Mouse (Mus musculus) thymus, adult 2 months (tissue): ENCODE data around the gene Rasd1.
A peak's percentile ranks its signal among the peaks of the same experiment; 100 is the strongest.

ENCODE experiments used
- CTCF ChIP-seq: fragments of 200-500 bp; IDR thresholded peaks from 2 replicates; pipeline ENCODE4 v1.5.1; 2012; ENCODE audit warnings: mild to moderate bottlenecking, control low read depth, low read length, moderate library complexity, borderline replicate concordance; ENCODE audit not compliant: control insufficient read depth, poor library complexity, insufficient read depth; ENCODE audit errors: extremely low read depth
- POLR2A ChIP-seq: fragments of 200-500 bp; IDR thresholded peaks from 2 replicates; pipeline ENCODE4 v1.6.1; 2012; ENCODE audit warnings: mild to moderate bottlenecking, low read length, control low read depth, moderate library complexity; ENCODE audit not compliant: control insufficient read depth, poor library complexity, insufficient read depth; ENCODE audit errors: extremely low read depth

GRCm38 (mm10) chr11:59964818-59965217 lies at the start of gene Rasd1:
- TF ChIP-seq CTCF (no peak), POLR2A (0 out of 2 replicates have a peak, but pooled peaks have one; percentile 1)
